Mouse (Mus musculus) E14TG2a.4 (cell line): ENCODE data around the gene Fam243.

ENCODE experiments used
- H3K27me3 ChIP-seq: 2 replicates; pipeline ENCODE4 v1.6.1; 2014; ENCODE audit warnings: low read length, control low read depth; ENCODE audit not compliant: insufficient read depth
- H3K36me3 ChIP-seq: 2 replicates; pipeline ENCODE4 v1.6.1; 2014; ENCODE audit warnings: low read length, control low read depth; ENCODE audit not compliant: insufficient read depth
- H3K4me1 ChIP-seq: replicated peaks from 2 replicates; pipeline ENCODE4 v1.6.1; 2014; ENCODE audit warnings: low read depth, low read length, control low read depth
- H3K4me3 ChIP-seq: replicated peaks from 2 replicates; pipeline ENCODE4 v1.5.1; 2014; ENCODE audit warnings: mild to moderate bottlenecking, low read length
- H3K9me3 ChIP-seq: 2 replicates; pipeline ENCODE4 v1.6.1; 2014; ENCODE audit warnings: low read length, control low read depth
- CTCF ChIP-seq: conservative IDR thresholded peaks from 2 replicates; pipeline ENCODE4 v1.5.1; 2014; ENCODE audit warnings: low read length
- NANOG ChIP-seq: IDR thresholded peaks from 2 replicates; pipeline ENCODE4 v1.6.1; 2014; ENCODE audit warnings: borderline replicate concordance, low read length, mixed read lengths
- POU5F1 ChIP-seq: IDR thresholded peaks from 2 replicates; pipeline ENCODE4 v1.6.1; 2014; ENCODE audit warnings: low read length, borderline replicate concordance

Fam243 gene

DNA sequence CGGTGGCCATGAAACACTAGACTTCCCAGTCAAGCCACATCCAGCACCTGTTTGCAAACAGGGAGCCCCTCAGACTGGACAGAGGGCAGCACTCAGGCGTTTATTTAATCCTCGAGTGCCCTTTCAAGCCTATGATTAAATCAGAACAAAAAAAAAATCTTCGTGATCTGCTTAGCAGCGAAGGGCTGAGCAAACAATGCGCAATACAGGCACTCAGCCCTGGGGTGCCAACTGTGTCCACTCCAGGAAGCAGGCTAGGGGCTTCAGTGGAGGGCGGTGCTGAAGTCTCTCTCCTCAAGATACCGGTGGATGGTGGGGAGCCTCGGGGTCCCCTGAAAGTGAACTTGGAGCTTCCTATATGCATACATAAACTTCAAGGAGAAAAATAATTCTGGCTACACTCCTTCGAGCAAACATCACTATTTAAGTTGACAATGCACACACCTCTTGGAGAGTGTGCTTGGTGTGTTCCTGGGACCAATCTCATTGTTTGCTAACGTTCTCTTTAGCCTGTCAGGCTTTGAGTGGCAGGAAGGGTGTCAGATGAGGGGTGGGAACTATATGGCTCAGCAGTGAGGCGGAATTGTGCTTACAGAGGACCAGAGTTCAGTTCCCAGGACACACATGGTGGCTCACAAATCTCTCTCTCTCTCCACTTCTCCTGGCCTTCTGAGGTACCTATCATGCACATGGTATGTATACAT, 26.8 kb downstream of the Fam243 start:
- Histone ChIP-seq H3K4me3 (no peak overlapping the region), H3K4me1 (peaks cover 26% of the 10 kb centered on the region), H3K27me3 (peaks cover 4% of the 10 kb centered on the region), H3K9me3 (no peaks in the 10 kb centered on the region), H3K36me3 (no peaks in the 10 kb centered on the region)
- TF ChIP-seq CTCF (no peak), NANOG (no peak), POU5F1 (no peak)

GRCm38 (mm10) chr16:92292101-92292500, 29.1 kb downstream of the Fam243 start, which contains the start of gene Kcne2:
Gene Kcne2 (plus strand): TSS chr16:92292389.
- peaks cover 4% of the 10 kb centered on the region for H3K27me3 ChIP-seq
- no peak within 1 kb of the TSS for H3K4me3 ChIP-seq
- H3K36me3 ChIP-seq: no peaks in the 10 kb centered on the region
- peaks cover 26% of the 10 kb centered on the region for H3K4me1 ChIP-seq
- no peak for TF ChIP-seq NANOG
- no peak for TF ChIP-seq CTCF
- no peak for TF ChIP-seq POU5F1
- no peaks in the 10 kb centered on the region for H3K9me3 ChIP-seq

DNA sequence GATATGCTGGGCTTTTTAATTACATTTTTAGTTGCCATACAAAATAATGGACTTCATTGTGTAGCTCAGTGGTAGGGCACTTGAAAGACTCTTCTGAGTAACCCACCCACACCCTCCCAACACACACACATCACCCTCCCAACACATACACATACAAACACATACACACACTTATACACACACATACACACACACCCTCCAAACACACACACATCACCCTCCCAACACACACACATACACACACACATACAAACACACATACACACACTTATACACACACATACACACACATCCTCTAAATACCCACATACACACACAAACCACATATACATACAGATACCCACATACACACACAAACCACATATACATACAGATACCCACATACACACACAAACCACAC, 31.2 kb downstream of the Fam243 start:
- Histone ChIP-seq H3K36me3 (no peaks in the 10 kb centered on the region), H3K9me3 (no peaks in the 10 kb centered on the region), H3K4me3 (no peak overlapping the region), H3K4me1 (peaks cover 26% of the 10 kb centered on the region), H3K27me3 (no peaks in the 10 kb centered on the region; the same call in 1 of the 2 replicates)
- TF ChIP-seq CTCF: no peak
- TF ChIP-seq POU5F1: no peak
- TF ChIP-seq NANOG: no peak

DNA sequence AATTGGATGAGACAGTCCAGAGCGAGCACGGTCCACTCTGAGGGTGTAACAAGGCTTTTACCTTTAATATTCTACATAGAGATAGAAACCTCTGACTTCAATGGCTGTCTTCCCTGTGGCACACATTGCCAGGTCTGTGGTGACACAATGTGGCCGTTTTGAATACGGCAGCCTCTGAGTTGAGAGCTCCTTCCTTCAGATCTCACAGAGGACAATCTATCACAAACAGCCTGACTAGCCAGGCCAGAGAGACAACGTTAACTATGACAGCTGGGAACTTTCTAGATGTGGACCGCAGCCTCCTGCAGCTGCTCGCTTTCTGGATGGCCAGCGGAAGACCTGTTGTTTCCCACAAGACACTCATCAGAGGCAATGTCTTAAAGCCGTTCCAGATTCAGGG, 32.5 kb downstream of the Fam243 start:
- Histone ChIP-seq H3K36me3 (no peaks in the 10 kb centered on the region), H3K4me1 (peaks cover 16% of the 10 kb centered on the region), H3K4me3 (no peak overlapping the region), H3K27me3 (peaks cover 5% of the 10 kb centered on the region; the same call in 1 of the 2 replicates), H3K9me3 (no peaks in the 10 kb centered on the region)
- TF ChIP-seq POU5F1 (no peak), CTCF (no peak), NANOG (no peak)

GRCm38 (mm10) chr16:92286609-92287008, 34.6 kb downstream of the Fam243 start:
- Histone ChIP-seq H3K4me1 (no peaks in the 10 kb centered on the region), H3K9me3 (no peaks in the 10 kb centered on the region), H3K36me3 (no peaks in the 10 kb centered on the region), H3K27me3 (peaks cover 9% of the 10 kb centered on the region; the same call in 1 of the 2 replicates), H3K4me3 (no peak overlapping the region)
- TF ChIP-seq CTCF: peak; percentile 65
- TF ChIP-seq NANOG: no peak

GRCm38 (mm10) chr16:92285068-92285467, 36.2 kb downstream of the Fam243 start:
- Histone ChIP-seq H3K27me3 (peaks cover 9% of the 10 kb centered on the region; the same call in 1 of the 2 replicates), H3K4me3 (no peak overlapping the region), H3K4me1 (no peaks in the 10 kb centered on the region), H3K9me3 (no peaks in the 10 kb centered on the region), H3K36me3 (no peaks in the 10 kb centered on the region)
- TF ChIP-seq CTCF (no peak), NANOG (no peak), POU5F1 (no peak)

DNA sequence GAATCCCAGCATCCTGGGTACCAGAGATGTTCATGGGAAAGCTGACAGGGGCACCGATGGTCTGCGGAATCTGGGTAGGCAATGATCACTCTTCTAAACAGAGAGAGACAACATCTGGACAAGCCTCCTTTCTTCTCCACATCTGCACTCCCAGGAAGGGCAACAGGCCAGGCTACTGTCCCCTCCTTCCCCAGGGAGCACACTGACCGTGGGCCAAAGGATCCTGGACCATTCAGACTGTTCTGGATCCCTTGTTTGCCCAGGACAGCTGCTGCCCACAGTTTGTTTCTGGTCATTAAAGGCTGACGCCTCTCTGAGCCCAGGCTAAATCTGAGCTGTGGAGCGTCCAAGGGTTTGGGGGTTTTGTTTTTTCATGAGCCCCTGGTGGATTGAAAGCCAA, 38.6 kb downstream of the Fam243 start:
- Histone ChIP-seq H3K4me3 (no peak overlapping the region), H3K36me3 (no peaks in the 10 kb centered on the region), H3K27me3 (peaks cover 9% of the 10 kb centered on the region; the same call in 1 of the 2 replicates), H3K4me1 (no peaks in the 10 kb centered on the region), H3K9me3 (peaks cover 5% of the 10 kb centered on the region)
- TF ChIP-seq NANOG (no peak), CTCF (no peak), POU5F1 (no peak)

DNA sequence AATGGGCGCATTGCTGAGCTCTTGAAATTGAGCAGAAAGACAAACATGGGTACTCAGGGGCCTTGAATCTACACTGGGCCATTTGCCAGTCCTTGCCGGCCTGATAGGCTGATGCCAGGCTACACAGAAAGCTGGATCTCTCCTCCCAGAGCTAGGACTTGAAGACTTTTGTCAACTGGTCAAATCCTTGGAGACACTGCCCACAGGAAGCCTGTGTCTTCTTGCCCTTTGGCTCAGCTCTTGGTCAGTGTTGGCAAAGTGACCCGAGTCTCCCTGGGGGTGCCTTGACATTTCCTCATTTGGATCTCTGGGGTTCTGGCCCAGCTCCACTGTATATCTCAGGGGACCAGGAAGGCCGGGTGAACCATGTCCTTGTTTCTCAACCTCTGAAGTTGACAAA, 45.7 kb downstream of the Fam243 start:
- no peaks in the 10 kb centered on the region for H3K4me1 ChIP-seq
- peaks cover 4% of the 10 kb centered on the region; the same call in 1 of the 2 replicates for H3K27me3 ChIP-seq
- TF ChIP-seq CTCF (no peak), NANOG (no peak), POU5F1 (no peak)

DNA sequence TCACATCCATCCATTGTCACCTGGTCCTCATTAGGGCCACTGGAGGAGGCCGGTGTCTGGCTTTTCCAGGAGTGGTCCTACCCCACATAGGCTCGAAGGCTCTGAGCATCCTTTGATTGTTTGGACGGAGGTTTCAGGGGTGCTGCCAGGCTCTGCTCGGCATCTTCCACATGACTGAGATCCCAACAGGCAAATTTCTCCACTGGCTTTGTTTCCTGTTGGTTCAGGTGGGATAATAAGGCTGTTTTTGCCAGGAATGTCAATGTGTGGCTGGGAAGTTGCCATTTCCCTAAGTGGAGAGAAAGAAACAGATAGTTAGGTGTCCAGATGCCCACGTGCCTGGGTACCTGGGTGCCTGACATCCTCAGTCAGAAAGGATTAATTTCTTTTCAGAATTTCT, 46.7 kb downstream of the Fam243 start:
- TF ChIP-seq CTCF: no peak
- H3K4me1 ChIP-seq: no peaks in the 10 kb centered on the region

More for the DNA sequence above, 45.7 kb downstream of the Fam243 start:
- no peaks in the 10 kb centered on the region for H3K36me3 ChIP-seq
- H3K4me3 ChIP-seq: no peak overlapping the region
- H3K9me3 ChIP-seq: peaks cover 9% of the 10 kb centered on the region

More for the DNA sequence above, 46.7 kb downstream of the Fam243 start:
- peaks cover 10% of the 10 kb centered on the region; the same call in 1 of the 2 replicates for H3K27me3 ChIP-seq
- H3K4me3 ChIP-seq: no peak overlapping the region
- peaks cover 9% of the 10 kb centered on the region for H3K9me3 ChIP-seq
- no peaks in the 10 kb centered on the region for H3K36me3 ChIP-seq
